Mouse (Mus musculus) kidney, embryonic 16.5 days (tissue): ENCODE measurements around the gene Ephb2. TPM values are rescaled to one million over a fixed set of nuclear protein-coding genes. Genes with fewer than 3 reads are reported as not detected.

ENCODE experiments used
- ATAC-seq: fragments of 200-750 bp; cut with Nextera tagmentation; 2 replicates; pipeline ENCODE4 v1.8.0; 2017; ENCODE audit warnings: moderate TSS enrichment; ENCODE audit not compliant: low FRiP score, low TSS enrichment
- H3K27ac ChIP-seq: fragments of 300-500 bp; sonication (generic); 2 replicates; pipeline ENCODE4 v1.5.1; 2014; ENCODE audit warnings: low read length
- H3K27me3 ChIP-seq: fragments of 300-500 bp; sonication (generic); 2 replicates; pipeline ENCODE4 v1.6.1; 2014; ENCODE audit warnings: low read length, control low read depth, mixed read lengths; ENCODE audit not compliant: insufficient read depth
- H3K36me3 ChIP-seq: fragments of 300-500 bp; sonication (generic); 2 replicates; pipeline ENCODE4 v1.6.1; 2014; ENCODE audit warnings: low read length, control low read depth, mixed read lengths; ENCODE audit not compliant: insufficient read depth
- H3K4me1 ChIP-seq: fragments of 300-500 bp; sonication (generic); 2 replicates; pipeline ENCODE4 v1.6.1; 2014; ENCODE audit warnings: low read length, control low read depth, mixed read lengths; ENCODE audit not compliant: insufficient read depth
- H3K4me2 ChIP-seq: fragments of 300-500 bp; sonication (generic); replicated peaks from 2 replicates; pipeline ENCODE4 v1.6.1; 2014; ENCODE audit warnings: low read depth, low read length
- H3K4me3 ChIP-seq: fragments of 300-500 bp; sonication (generic); 2 replicates; pipeline ENCODE4 v1.5.1; 2014; ENCODE audit warnings: mild to moderate bottlenecking, low read length
- H3K9ac ChIP-seq: fragments of 300-500 bp; sonication (generic); replicated peaks from 2 replicates; pipeline ENCODE4 v1.6.1; 2014; ENCODE audit warnings: low read length
- H3K9me3 ChIP-seq: fragments of 300-500 bp; sonication (generic); 2 replicates; pipeline ENCODE4 v1.6.1; 2016; ENCODE audit warnings: low read length, control low read depth
- WGBS: fragments of 180-500 bp; shearing (Covaris S2); extraction: QIAGEN DNeasy Blood & Tissue Kit; methylation state at CpG from one replicate; pipeline ENCODE4 v1.1.7; 2014; 5-methylcytosine and 5-hydroxymethylcytosine counted together
- polyA plus RNA-seq: library from polyadenylated mRNA; unstranded; fragments of >200 nt; fragmentation: Nextera tagmentation; extraction: Ambion mirVana; gene quantifications from 2 replicates; pipeline ENCODE4 v1.2.1, GENCODE M21; 2015

Ephb2 gene
- polyA plus RNA-seq, 1 experiment from 2014 or later: 3.6 TPM

- Histone ChIP-seq H3K27ac (no peak overlapping the region), H3K36me3 (no peaks in the 10 kb centered on the region), H3K4me3 (no peak overlapping the region), H3K4me2 (no peak overlapping the region), H3K27me3 (no peaks in the 10 kb centered on the region; the same call in 1 of the 2 replicates), H3K9me3 (no peaks in the 10 kb centered on the region), H3K4me1 (peaks cover 13% of the 10 kb centered on the region; the same call in 1 of the 2 replicates), H3K9ac (no peak overlapping the region)
- WGBS: 36% methylated on average over 9 of the region's 9 CpGs
- ATAC-seq: no peak
These were observed 27.7 kb upstream of the Ephb2 start for GRCm38 (mm10) chr4:136863517-136863916.

- H3K4me1 ChIP-seq: peaks cover 9% of the 10 kb centered on the region; the same call in 1 of the 2 replicates
These were observed 26.6 kb upstream of the Ephb2 start for GRCm38 (mm10) chr4:136862411-136862810.

GRCm38 (mm10) chr4:136861806-136862205, 26.0 kb upstream of the Ephb2 start:
- H3K4me2 ChIP-seq: no peak overlapping the region
- WGBS: 14% methylated on average over 17 of the region's 17 CpGs
- H3K4me1 ChIP-seq: peaks cover 9% of the 10 kb centered on the region; the same call in 1 of the 2 replicates
- H3K9me3 ChIP-seq: no peaks in the 10 kb centered on the region
- no peak overlapping the region for H3K9ac ChIP-seq
- no peaks in the 10 kb centered on the region; the same call in 1 of the 2 replicates for H3K27me3 ChIP-seq
- no peak overlapping the region for H3K27ac ChIP-seq
- H3K4me3 ChIP-seq: no peak overlapping the region
- no peaks in the 10 kb centered on the region for H3K36me3 ChIP-seq
- ATAC-seq: no peak

More at GRCm38 (mm10) chr4:136862411-136862810, 26.6 kb upstream of the Ephb2 start:
- no peaks in the 10 kb centered on the region for H3K36me3 ChIP-seq
- WGBS: 69% methylated on average over 2 of the region's 2 CpGs
- H3K9ac ChIP-seq: no peak overlapping the region
- no peaks in the 10 kb centered on the region; the same call in 1 of the 2 replicates for H3K27me3 ChIP-seq
- no peak for ATAC-seq
- no peak overlapping the region for H3K27ac ChIP-seq
- H3K9me3 ChIP-seq: no peaks in the 10 kb centered on the region
- no peak overlapping the region for H3K4me2 ChIP-seq
- H3K4me3 ChIP-seq: no peak overlapping the region

GRCm38 (mm10) chr4:136860022-136860421, 24.2 kb upstream of the Ephb2 start:
- WGBS: 84% methylated on average over 7 of the region's 7 CpGs
- Histone ChIP-seq H3K4me2 (no peak overlapping the region), H3K36me3 (no peaks in the 10 kb centered on the region), H3K4me3 (no peak overlapping the region), H3K27ac (no peak overlapping the region), H3K27me3 (no peaks in the 10 kb centered on the region; the same call in 1 of the 2 replicates), H3K9me3 (no peaks in the 10 kb centered on the region), H3K4me1 (peaks cover 6% of the 10 kb centered on the region; the same call in 1 of the 2 replicates), H3K9ac (no peak overlapping the region)
- no peak for ATAC-seq

- Histone ChIP-seq H3K27ac (no peak overlapping the region), H3K9ac (no peak overlapping the region), H3K4me1 (no peaks in the 10 kb centered on the region), H3K27me3 (no peaks in the 10 kb centered on the region), H3K36me3 (no peaks in the 10 kb centered on the region), H3K9me3 (no peaks in the 10 kb centered on the region), H3K4me3 (no peak overlapping the region), H3K4me2 (no peak overlapping the region)
- no peak for ATAC-seq
- 39% methylated on average over 6 of the region's 6 CpGs for WGBS
These were observed 19.3 kb upstream of the Ephb2 start for GRCm38 (mm10) chr4:136855081-136855480.

GRCm38 (mm10) chr4:136852989-136853388, 17.2 kb upstream of the Ephb2 start:
- Histone ChIP-seq H3K27ac (no peak overlapping the region), H3K4me3 (no peak overlapping the region)
- ATAC-seq: no peak

GRCm38 (mm10) chr4:136852119-136852518, 16.3 kb upstream of the Ephb2 start:
- H3K36me3 ChIP-seq: no peaks in the 10 kb centered on the region
- no peak for ATAC-seq
- no peaks in the 10 kb centered on the region for H3K4me1 ChIP-seq
- 59% methylated on average over 5 of the region's 5 CpGs for WGBS
- no peak overlapping the region for H3K9ac ChIP-seq
- no peaks in the 10 kb centered on the region for H3K27me3 ChIP-seq
- H3K27ac ChIP-seq: no peak overlapping the region
- no peak overlapping the region for H3K4me2 ChIP-seq
- no peaks in the 10 kb centered on the region for H3K9me3 ChIP-seq
- no peak overlapping the region for H3K4me3 ChIP-seq

More at GRCm38 (mm10) chr4:136852989-136853388, 17.2 kb upstream of the Ephb2 start:
- 49% methylated on average over 12 of the region's 12 CpGs for WGBS
- no peaks in the 10 kb centered on the region for H3K27me3 ChIP-seq
- H3K36me3 ChIP-seq: no peaks in the 10 kb centered on the region
- 0 out of 2 replicates have a peak overlapping the region, but pooled peaks have one; percentile 16 for H3K9ac ChIP-seq
- no peak overlapping the region for H3K4me2 ChIP-seq
- H3K9me3 ChIP-seq: no peaks in the 10 kb centered on the region
- no peaks in the 10 kb centered on the region for H3K4me1 ChIP-seq

GRCm38 (mm10) chr4:136848565-136848964, 12.8 kb upstream of the Ephb2 start:
- Histone ChIP-seq H3K4me2 (no peak overlapping the region), H3K4me1 (no peaks in the 10 kb centered on the region), H3K27me3 (no peaks in the 10 kb centered on the region), H3K27ac (no peak overlapping the region), H3K4me3 (no peak overlapping the region), H3K9ac (no peak overlapping the region), H3K9me3 (no peaks in the 10 kb centered on the region), H3K36me3 (no peaks in the 10 kb centered on the region)
- WGBS: 56% methylated on average over 4 of the region's 4 CpGs
- no peak for ATAC-seq

GRCm38 (mm10) chr4:136847166-136847565, 11.4 kb upstream of the Ephb2 start:
- no peak overlapping the region for H3K9ac ChIP-seq
- no peaks in the 10 kb centered on the region for H3K9me3 ChIP-seq
- no peaks in the 10 kb centered on the region for H3K36me3 ChIP-seq
- no peaks in the 10 kb centered on the region for H3K27me3 ChIP-seq
- no peak for ATAC-seq
- H3K4me2 ChIP-seq: no peak overlapping the region
- H3K4me3 ChIP-seq: no peak overlapping the region
- no peak overlapping the region for H3K27ac ChIP-seq
- H3K4me1 ChIP-seq: no peaks in the 10 kb centered on the region
- 78% methylated on average over 6 of the region's 6 CpGs for WGBS

GRCm38 (mm10) chr4:136842802-136843201, 7.0 kb upstream of the Ephb2 start:
- no peak overlapping the region for H3K27ac ChIP-seq
- ATAC-seq: no peak
- no peaks in the 10 kb centered on the region for H3K9me3 ChIP-seq
- H3K36me3 ChIP-seq: no peaks in the 10 kb centered on the region
- no peak overlapping the region for H3K4me3 ChIP-seq
- H3K27me3 ChIP-seq: peaks cover 7% of the 10 kb centered on the region; the same call in 1 of the 2 replicates
- H3K9ac ChIP-seq: no peak overlapping the region
- WGBS: 55% methylated on average over 10 of the region's 10 CpGs
- no peak overlapping the region for H3K4me2 ChIP-seq
- peaks cover 9% of the 10 kb centered on the region for H3K4me1 ChIP-seq
